Mouse (Mus musculus) inflammation-experienced regulatory T-cells, adult 6 months (primary cell): ENCODE results near the gene 4930519G04Rik. TPM values are rescaled to one million over a fixed set of nuclear protein-coding genes. Genes with fewer than 3 reads are reported as not detected.
"Not testable (repeated sequence)": the region's sequence is repeated elsewhere in the genome, so short reads cannot be mapped to it uniquely, and the experiment has no call there.

Source experiments
- ATAC-seq: one replicate; pipeline ENCODE4 v1.8.0; 2017
- polyA plus RNA-seq, 3 experiments: library from polyadenylated mRNA; unstranded; fragments of 100-300 nt; shearing (Covaris generic); gene quantifications; one replicate each; pipeline ENCODE4 v1.2.1; 2017

The 4930519G04Rik gene
- polyA plus RNA-seq, result not detected

GRCm38 (mm10) chr5:114853364-114853763 lies at the start of gene 4930519G04Rik:
TSS of gene 4930519G04Rik (plus strand) at chr5:114853664.
- not testable (repeated sequence) for ATAC-seq

DNA sequence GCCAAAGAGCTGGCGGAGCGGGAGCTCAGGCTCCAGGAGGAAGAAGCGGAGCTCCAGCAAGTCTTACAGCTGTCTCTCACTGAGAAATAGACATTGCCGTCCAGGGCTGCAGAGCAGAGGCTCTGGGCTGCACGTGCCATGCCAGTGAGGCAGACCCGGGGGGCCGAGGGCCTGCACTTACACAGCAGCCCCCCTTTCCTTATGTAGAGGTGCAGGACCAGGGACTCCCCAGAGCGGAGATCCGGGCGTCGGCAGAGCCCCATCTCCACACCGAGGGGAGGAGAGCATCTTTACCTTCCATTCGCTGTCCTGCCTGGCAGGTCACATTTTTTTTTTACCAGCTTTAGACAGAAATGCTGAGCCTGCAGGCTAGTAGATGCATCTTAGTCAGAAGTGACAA lies 49.1 kb upstream of the 4930519G04Rik start:
- ATAC-seq, result no peak

DNA sequence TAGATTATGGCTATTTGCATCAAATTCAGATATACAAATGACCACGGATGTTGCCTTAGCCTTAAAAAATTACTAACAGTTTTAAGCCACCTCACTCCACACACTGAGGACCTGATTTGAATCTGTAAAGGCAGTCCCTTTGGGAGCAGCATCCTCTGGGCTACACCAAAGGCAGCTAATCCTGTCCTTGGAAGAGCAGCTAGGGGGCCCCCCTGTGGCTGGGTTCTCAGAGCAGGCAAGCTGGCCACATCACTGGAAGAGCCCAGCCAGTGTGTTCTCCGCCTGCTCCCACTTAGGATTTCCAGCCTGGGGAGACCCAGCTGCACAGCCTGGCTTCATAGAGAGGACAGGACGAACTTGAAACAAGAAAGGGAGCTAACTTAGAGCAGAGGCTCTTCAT lies 48.5 kb upstream of the 4930519G04Rik start:
- no peak for ATAC-seq

DNA sequence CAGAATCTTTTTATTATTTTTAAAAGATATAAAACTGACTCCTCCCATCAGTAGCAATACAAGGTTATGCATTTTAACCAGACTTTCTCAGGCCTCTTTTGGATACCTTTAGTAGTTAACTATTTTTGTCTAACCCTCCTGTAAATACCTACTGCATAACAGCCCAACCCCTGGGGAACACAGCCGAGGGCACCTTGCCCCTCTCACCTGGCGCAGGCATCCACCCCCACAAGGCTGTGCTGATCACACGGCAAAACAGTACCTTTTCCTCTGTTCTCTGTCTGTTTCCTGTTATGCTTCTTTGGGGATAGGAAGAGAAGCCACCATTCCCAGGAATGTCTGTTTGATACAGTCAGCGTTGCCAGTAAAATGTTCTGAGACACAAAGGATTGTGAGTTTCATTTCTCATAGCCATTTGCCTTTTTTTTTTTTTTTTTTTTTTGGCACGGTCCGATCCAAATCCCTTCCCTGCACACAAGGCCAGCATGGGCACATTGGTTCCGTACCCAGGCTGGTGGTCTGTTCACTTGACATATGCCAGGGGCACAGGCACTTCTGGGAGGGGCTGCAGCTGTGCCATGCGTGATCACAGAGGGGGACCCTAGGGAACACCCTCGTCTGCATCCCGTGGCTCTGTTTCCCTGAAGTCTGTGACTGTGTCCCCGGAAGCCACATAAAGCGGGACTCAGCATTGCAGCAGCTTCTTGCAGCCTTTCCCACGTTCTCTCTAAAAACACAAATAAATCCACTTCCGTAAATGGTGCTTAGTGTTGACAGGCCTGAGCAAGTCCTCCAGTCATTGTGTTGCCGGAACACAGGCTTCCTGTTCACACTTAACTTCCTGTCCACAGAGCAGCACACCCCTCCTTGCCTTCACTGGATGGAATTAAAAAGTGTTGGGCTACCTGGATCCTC lies 47.8 kb upstream of the 4930519G04Rik start:
- peak; percentile 94 for ATAC-seq

GRCm38 (mm10) chr5:114806636-114807035 lies 46.8 kb upstream of the 4930519G04Rik start:
- no peak for ATAC-seq

GRCm38 (mm10) chr5:114807063-114807462 lies 46.4 kb upstream of the 4930519G04Rik start:
- no peak for ATAC-seq

GRCm38 (mm10) chr5:114807468-114807867 lies 46.0 kb upstream of the 4930519G04Rik start:
- ATAC-seq, result no peak

DNA sequence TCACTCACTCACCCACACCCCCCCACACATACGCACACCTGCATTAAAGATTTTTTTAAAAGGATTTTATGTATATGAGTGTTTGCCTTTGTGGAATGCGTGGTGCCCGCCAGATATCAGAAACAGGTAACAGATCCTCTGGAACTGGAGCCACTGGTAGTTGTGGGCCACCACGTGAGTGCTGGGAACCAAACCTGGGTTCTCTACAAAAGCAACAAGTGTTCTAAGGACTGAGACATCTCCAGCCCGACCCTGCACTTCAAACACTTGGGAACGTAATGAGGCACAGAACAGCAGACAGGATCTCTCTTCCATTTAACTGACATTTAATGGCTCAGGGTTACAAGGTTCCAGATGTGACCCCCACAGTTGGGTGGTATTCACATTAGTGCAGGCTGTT lies 45.6 kb upstream of the 4930519G04Rik start:
- ATAC-seq, result no peak

- no peak for ATAC-seq
Observed at GRCm38 (mm10) chr5:114808385-114808784, 45.1 kb upstream of the 4930519G04Rik start.

GRCm38 (mm10) chr5:114809181-114809756 lies 44.2 kb upstream of the 4930519G04Rik start:
- ATAC-seq, result no peak

- ATAC-seq, result no peak
Observed at GRCm38 (mm10) chr5:114809826-114810225, 43.6 kb upstream of the 4930519G04Rik start.

GRCm38 (mm10) chr5:114813525-114814181 lies 39.8 kb upstream of the 4930519G04Rik start:
- peak; percentile 98 for ATAC-seq

GRCm38 (mm10) chr5:114816599-114816998 lies 36.9 kb upstream of the 4930519G04Rik start:
- ATAC-seq, result no peak

GRCm38 (mm10) chr5:114818124-114818523 lies 35.3 kb upstream of the 4930519G04Rik start:
- no peak for ATAC-seq

DNA sequence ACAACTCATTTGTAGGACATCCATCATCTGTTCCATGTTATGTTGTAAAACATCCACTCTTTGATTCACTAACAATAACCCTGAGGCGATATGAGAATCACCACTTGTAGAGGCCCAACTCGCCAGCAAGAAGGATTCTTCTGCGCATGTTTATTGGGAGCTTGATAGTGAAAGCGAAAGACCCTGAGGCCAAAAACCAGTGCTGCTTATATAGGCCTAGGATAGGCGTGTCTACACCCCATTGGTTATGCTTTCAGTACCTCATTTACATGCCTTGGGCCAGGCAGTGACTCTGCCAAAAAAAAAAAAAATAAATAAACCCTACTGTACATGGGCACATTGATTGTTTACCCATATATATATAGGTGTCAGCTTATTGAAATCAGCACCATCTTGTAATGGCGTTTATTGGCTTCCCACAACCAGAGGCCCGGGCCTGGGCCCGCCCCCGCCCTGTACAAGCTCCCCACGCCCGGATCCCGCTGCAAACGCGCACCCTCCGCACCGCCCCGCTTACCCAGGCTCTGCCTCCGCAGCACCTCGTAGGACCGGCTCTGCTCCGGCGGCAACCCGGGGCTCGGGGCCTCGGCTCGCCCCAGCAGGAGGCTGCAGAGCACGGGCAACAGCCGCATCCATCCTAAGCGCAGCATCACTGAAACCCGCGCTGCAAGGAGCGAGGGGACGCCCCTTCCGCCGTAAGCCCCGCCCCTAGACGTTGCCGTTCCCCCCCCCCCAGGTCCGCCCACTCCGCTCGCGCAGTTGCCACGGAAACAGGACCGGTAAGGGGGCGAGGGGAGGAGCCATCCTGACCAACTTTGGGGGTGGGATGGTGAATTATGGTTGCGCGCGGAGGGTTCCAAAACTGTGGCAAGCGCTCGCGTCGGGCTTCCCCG lies 30.4 kb upstream of the 4930519G04Rik start, which contains the start of gene 1500011B03Rik:
TSS of gene 1500011B03Rik (minus strand) at position 673 of the 893 bp plus-strand sequence.
- ATAC-seq, result peak; percentile 35

- peak; percentile 38 for ATAC-seq
Observed at GRCm38 (mm10) chr5:114824197-114824596, 29.3 kb upstream of the 4930519G04Rik start.

DNA sequence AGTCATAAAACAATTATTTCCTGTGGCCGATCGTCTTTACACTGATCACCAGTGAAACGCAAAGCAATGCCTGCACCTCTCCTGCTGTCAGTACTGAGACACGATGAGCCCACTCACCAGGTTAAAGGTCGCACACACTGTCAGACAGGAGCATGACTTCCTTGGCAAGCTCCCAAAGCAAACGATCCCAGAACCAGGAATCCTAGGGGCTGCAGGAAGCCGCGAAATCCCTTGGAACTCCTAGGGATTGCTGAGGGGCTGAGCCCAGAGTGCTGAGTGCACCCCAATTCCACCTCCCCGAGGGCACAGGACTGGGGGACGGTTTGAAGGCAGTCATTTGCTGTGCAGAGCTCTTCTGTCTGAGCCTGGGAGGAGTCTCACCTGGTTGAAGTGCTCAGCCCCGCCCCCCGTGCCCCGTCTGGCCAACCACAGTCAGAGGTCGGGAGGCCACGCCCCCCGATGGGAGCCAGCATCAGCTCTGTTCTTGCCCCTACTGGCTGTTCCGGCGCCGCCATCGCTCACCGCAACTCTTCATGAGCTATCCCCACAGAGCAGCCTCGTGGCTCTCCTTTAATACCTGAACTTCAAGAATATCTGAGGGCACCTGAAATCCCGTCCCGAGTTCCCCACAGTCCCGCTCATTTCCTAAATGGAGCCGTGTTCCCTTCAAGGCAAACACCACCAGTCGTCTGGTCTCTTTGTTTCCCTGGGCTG lies 27.3 kb upstream of the 4930519G04Rik start:
- ATAC-seq, result peak; percentile 92

- no peak for ATAC-seq
Observed at GRCm38 (mm10) chr5:114827427-114827826, 26.0 kb upstream of the 4930519G04Rik start.

DNA sequence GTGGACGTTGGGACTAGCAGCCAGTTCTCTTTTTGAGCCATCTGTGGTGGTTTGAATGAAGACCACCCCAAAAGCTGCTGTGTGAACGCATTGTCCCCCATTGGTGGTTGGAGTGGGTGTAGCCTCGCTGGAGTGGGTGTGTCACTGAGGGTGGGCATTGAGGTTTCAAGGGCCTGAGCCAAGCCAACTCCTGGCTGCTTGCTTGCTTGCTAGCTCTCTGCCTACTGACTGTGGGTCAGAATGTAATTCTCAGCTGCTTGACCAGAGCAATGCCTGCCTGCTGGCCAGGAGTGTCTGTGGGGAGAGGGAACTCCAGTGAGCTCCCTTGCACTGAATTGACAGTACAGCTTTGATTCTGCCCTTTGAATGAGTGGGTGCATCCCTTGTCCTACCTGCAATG lies 23.7 kb upstream of the 4930519G04Rik start:
- ATAC-seq, result no peak

DNA sequence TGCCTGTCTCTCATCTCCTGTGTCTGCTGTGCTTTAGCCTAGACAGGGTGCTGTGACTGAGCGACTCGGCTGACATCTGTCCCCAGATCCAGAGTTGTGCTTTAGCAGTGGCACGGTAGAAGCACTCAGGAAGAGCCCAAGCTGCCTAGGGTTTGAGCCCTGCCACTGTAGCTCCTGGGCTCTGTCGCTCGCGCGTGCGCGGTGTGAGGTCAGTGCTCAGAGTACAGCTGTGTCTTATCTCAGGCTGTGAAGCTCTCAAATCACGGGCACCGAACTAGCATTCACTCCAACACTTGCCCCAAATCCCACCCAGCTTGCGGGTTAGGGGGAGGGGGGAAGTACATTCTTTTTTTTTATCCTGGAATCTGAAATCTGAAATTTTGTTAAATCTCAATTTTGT lies 16.6 kb upstream of the 4930519G04Rik start:
- ATAC-seq, result no peak

DNA sequence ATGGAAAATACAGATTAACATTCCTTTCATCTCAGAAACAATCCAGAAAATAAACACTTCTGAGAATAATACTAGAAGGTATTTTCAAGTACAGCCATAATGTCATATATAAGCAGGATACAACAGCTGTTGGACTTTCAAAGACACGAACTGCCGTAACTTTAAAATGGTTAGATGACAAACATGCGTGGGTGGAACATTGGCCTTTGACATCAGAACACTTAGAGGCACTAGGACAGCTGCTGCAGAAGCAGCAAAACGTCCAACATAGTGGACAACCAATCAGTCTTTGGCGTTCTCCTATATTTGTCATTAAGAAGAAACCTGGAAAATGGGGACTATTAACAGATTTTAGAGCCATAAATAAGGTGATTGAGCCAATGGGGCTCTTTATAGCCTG lies 13.0 kb upstream of the 4930519G04Rik start:
- ATAC-seq, result not testable (repeated sequence)
